Mouse (Mus musculus): ENCODE data around the gene Crcp. TPM values are rescaled to one million over a fixed set of nuclear protein-coding genes. Genes with fewer than 3 reads are reported as not detected.

The Crcp gene
- total and polyA plus RNA-seq, 3 experiments, result 42.3 to 63.2 (median 58.3) TPM

DNA sequence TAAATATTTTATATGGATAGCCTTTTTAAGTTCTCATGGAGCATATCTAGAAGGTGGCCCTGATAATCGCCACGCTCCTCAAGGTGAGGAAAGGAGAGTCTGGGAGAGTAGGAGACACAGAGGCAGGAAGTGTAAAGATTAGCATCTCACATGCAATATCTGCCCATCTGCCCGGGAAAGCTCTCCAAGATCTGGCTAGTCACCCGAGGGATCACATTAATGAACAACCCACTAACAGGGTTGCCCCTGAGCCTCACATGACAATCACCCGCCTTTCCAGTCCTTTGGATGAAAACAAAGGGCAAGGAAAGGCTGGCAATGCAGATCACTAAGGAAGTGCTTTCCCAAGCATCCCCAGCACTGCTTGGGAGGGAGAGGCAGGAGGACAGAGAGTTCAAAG lies 2.0 kb upstream of the Crcp start:
- H3K9me3 ChIP-seq (replicated peaks; ENCODE audit: low read length), result no peaks in the 10 kb centered on the region
- dilution Hi-C loops (cut with MboI; ENCODE audit: extremely low pct_ligation_motif_present, extremely low pct_unique_long_range_greater_than_20kb, low sequenced_read_pairs) (no loop called here), in situ Hi-C loops (cut with MboI; ENCODE audit: low pct_ligation_motif_present, low pct_unique_long_range_greater_than_20kb, low sequenced_read_pairs) (no loop called here)
- no peak for DNase-seq (ENCODE audit: extremely low read depth)
- no peak overlapping the region for H3K4me2 ChIP-seq (ENCODE audit: insufficient read depth, low read depth, poor library complexity, severe bottlenecking)
- no peak overlapping the region for H3K9ac ChIP-seq (ENCODE audit: insufficient read depth, low read depth)
- H3K36me3 ChIP-seq (replicated peaks in 1 of 2; ENCODE audit: control insufficient read depth in 1 of 2, insufficient read depth in 1 of 2, low read length in 1 of 2), result peaks cover 5 to 18% of the 10 kb centered on the region in 2 experiments
- peaks cover 14% of the 10 kb centered on the region; the same call in 1 of the 2 replicates for H3K79me2 ChIP-seq (replicated peaks; ENCODE audit: control insufficient read depth, extremely low read depth, insufficient read depth, poor library complexity, severe bottlenecking)
- H3K4me1 ChIP-seq (ENCODE audit: control insufficient read depth in 1 of 2, insufficient read depth in 2 of 2), result peaks cover 19 to 40% of the 10 kb centered on the region in 2 experiments
- H3K27ac ChIP-seq (ENCODE audit: insufficient read depth, low read depth), result no peak overlapping the region
- TF ChIP-seq BHLHE40 (IDR thresholded peaks at IDR 0.05; ENCODE audit: low read depth, low read length) (no peak), SMC3 (IDR thresholded peaks at IDR 0.05; ENCODE audit: low read depth, low read length) (no peak), IRF4 (IDR thresholded peaks at IDR 0.05; ENCODE audit: low read depth, low read length) (no peak), JUND (conservative IDR thresholded peaks at IDR 0.05; ENCODE audit: low read depth, low read length) (no peak), PAX5 (IDR thresholded peaks at IDR 0.05; ENCODE audit: low read length) (no peak), RAD21 (IDR thresholded peaks at IDR 0.05; ENCODE audit: low read depth, low read length) (no peak)
- peaks cover 6% of the 10 kb centered on the region for H3K27me3 ChIP-seq (replicated peaks)
- H3K4me3 ChIP-seq (replicated peaks in 1 of 3; ENCODE audit: low read depth in 2 of 3, low read length in 2 of 3, poor library complexity in 1 of 3), result no peak overlapping the region

DNA sequence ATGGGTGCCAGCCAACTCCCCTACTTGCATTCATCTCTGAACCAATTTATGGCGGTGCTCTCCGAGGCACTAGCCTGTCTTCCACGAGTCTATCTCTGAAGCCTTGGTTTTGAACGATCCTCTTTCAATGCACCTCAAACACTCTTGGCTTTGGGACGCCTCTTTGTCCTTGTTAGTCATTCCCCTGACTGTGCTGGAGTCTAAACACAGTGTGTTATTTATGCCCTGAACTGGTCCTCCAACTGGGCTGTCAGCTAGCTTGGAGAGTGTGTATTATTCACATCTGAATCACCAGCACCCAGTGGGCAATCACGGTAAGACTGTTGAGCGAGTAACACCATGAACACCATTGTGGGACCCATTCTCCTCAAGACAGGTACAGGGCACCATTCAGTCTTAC lies 1.4 kb upstream of the Crcp start:
- Histone ChIP-seq H3K4me3 (replicated peaks in 1 of 3; ENCODE audit: low read depth in 2 of 3, low read length in 2 of 3, poor library complexity in 1 of 3) (no peak overlapping the region), H3K27ac (ENCODE audit: insufficient read depth, low read depth) (no peak overlapping the region), H3K27me3 (replicated peaks) (peaks cover 6% of the 10 kb centered on the region), H3K36me3 (replicated peaks in 1 of 2; ENCODE audit: control insufficient read depth in 1 of 2, insufficient read depth in 1 of 2, low read length in 1 of 2) (peaks cover 5 to 21% of the 10 kb centered on the region in 2 experiments), H3K4me2 (ENCODE audit: insufficient read depth, low read depth, poor library complexity, severe bottlenecking) (no peak overlapping the region), H3K4me1 (ENCODE audit: control insufficient read depth in 1 of 2, insufficient read depth in 2 of 2) (peaks cover 13 to 40% of the 10 kb centered on the region in 2 experiments), H3K79me2 (replicated peaks; ENCODE audit: control insufficient read depth, extremely low read depth, insufficient read depth, poor library complexity, severe bottlenecking) (peaks cover 14% of the 10 kb centered on the region; the same call in 1 of the 2 replicates), H3K9ac (ENCODE audit: insufficient read depth, low read depth) (no peak overlapping the region), H3K9me3 (replicated peaks; ENCODE audit: low read length) (no peaks in the 10 kb centered on the region)
- in situ Hi-C loops (cut with MboI; ENCODE audit: low pct_ligation_motif_present, low pct_unique_long_range_greater_than_20kb, low sequenced_read_pairs), result no loop called here
- no peak for TF ChIP-seq SIN3A (IDR thresholded peaks at IDR 0.05; ENCODE audit: low read length)
- TF ChIP-seq POLR2AphosphoS2 (IDR thresholded peaks at IDR 0.05; ENCODE audit: low read depth, low read length), result no peak
- no peak for TF ChIP-seq RCOR1 (conservative IDR thresholded peaks at IDR 0.05; ENCODE audit: low read depth, low read length)
- no peak for TF ChIP-seq SMC3 (IDR thresholded peaks at IDR 0.05; ENCODE audit: low read depth, low read length)
- no peak for TF ChIP-seq BHLHE40 (IDR thresholded peaks at IDR 0.05; ENCODE audit: low read depth, low read length)
- TF ChIP-seq MAFK (IDR thresholded peaks at IDR 0.05; ENCODE audit: insufficient replicate concordance, low read length), result no peak
- no peak for TF ChIP-seq PAX5 (IDR thresholded peaks at IDR 0.05; ENCODE audit: low read length)
- no peak for TF ChIP-seq MXI1 (IDR thresholded peaks at IDR 0.05; ENCODE audit: low read depth, low read length)
- no peak for TF ChIP-seq TCF12 (IDR thresholded peaks at IDR 0.05; ENCODE audit: low read depth, low read length)
- TF ChIP-seq NRF1 (IDR thresholded peaks at IDR 0.05; ENCODE audit: low read depth, low read length), result no peak
- TF ChIP-seq CHD1 (IDR thresholded peaks at IDR 0.05; ENCODE audit: low read depth, low read length), result no peak
- TF ChIP-seq MEF2A (IDR thresholded peaks at IDR 0.05; ENCODE audit: borderline replicate concordance, low read depth, low read length), result no peak
- dilution Hi-C loops (cut with MboI; ENCODE audit: extremely low pct_ligation_motif_present, extremely low pct_unique_long_range_greater_than_20kb, low sequenced_read_pairs), result no loop called here
- no peak for DNase-seq (ENCODE audit: extremely low read depth)

All from CH12.LX (cell line).